Mouse (Mus musculus): ENCODE measurements around the gene Vars. TPM values are rescaled to one million over a fixed set of nuclear protein-coding genes. Genes with fewer than 3 reads are reported as not detected.

Vars gene
- 35.5 and 40.2 TPM in 2 replicates for polyA plus RNA-seq (2015; fragmentation: Nextera tagmentation; extraction: Ambion mirVana)

DNA sequence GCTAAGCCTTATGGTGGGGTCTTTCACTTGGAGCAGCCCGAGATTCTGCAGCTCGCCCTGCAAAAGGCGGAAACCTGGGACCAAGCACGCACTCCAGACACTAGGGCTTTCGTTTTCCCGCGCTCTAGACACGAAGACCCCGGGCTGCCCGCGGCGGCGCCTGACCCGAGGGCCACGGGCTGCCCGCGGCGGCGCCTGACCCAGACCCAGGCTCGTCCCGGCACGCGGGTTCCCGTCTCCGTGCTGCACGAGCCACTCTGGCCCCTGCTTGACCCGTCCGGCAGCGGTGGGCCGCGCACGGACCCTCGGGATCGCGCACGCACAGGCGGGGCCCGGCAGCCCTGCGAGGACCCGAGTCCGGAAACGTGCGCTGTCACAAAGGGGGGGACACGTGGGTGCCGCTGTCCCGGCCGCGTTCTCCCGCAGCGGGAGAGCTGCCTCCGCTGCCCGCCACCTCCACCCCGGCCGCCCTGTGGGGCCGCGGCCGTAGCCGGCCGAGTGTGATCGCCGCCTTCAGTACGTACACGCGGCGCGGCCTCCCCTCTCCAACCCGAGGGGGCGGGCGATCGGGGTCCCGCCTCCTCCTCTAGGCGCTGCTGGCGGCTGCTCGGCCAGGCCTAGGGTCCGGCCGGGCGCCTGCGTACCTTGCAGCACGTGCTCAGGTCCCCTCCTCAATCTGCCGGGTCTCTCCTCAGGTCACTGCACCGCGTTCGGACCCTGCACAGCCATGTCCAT is at the start of gene Vars:
Gene Vars (plus strand): TSS at position 271 of the 735 bp plus-strand sequence.
- peaks cover 9% of the 10 kb centered on the region for H3K4me1 ChIP-seq (replicated peaks; ENCODE audit: control insufficient read depth, insufficient read depth)
- TF ChIP-seq EP300 (optimal IDR thresholded peaks at IDR 0.05) (no peak), CTCF (IDR thresholded peaks at IDR 0.05; ENCODE audit: low read depth) (peak; percentile 21)
- H3K27ac ChIP-seq (replicated peaks), result peak within 1 kb of the TSS; percentile 98
- no peaks in the 10 kb centered on the region for H3K9me3 ChIP-seq (ENCODE audit: control insufficient read depth, low read length)
- peak within 1 kb of the TSS; percentile 87 for H3K9ac ChIP-seq (ENCODE audit: low read length)
- peak within 1 kb of the TSS; percentile 76 for H3K4me3 ChIP-seq (ENCODE audit: low read depth, low read length)
- peak within 1 kb of the TSS; percentile 99 for H3K4me2 ChIP-seq (replicated peaks; ENCODE audit: low read depth)
- ATAC-seq (ENCODE audit: low FRiP score, low TSS enrichment), result peak; percentile 86
- peak; percentile 90 for DNase-seq (ENCODE audit: low spot score)
- peaks cover 12% of the 10 kb centered on the region for H3K36me3 ChIP-seq (ENCODE audit: control insufficient read depth, insufficient read depth, low read length)
- H3K27me3 ChIP-seq (ENCODE audit: control insufficient read depth, insufficient read depth, low read length), result no peaks in the 10 kb centered on the region
- WGBS, result under 1% methylated on average over 68 of the region's 83 CpGs

DNA sequence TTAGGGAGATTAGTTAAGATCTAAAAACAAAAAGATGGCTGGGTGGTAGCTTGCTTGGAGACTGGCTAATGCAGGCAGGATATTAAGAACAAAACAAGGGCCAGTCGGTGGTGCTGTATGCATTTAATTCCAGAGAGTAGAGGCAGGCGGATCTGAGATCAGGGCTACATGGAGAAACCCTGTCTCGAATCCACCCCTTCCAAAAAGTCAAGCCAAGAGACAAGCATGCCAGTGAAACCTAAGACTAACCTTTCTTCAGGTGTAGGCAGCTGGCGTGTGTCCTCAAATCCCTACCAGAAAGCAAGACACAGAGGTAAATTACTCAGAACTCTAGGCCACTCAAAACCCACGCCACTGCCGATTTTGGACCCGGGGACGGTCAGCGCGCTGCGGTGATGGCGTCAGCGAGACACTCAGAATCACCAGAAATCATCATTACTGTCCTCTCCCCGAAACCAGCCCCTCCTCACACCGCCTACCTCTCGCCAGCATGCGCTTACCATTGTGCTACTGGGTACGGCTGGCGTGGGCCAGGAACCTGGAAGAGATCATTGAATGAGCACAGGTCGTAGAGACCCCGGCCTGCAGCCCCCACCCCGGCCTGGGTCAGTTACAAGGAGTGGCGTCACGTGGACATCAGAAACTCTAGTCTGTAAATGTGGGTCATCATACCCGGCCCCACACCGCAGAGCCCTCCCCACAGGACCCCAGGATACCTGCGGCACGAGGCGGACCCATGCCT is 49.0 kb upstream of the Vars start:
- Histone ChIP-seq H3K4me1 (replicated peaks; ENCODE audit: control insufficient read depth, insufficient read depth) (peaks cover 5% of the 10 kb centered on the region; the same call in 1 of the 2 replicates), H3K4me3 (ENCODE audit: low read depth, low read length) (peak overlapping the region; percentile 74), H3K9me3 (ENCODE audit: control insufficient read depth, low read length) (no peaks in the 10 kb centered on the region), H3K27ac (replicated peaks) (peak overlapping the region; percentile 80), H3K9ac (ENCODE audit: low read length) (peak overlapping the region; percentile 83), H3K36me3 (ENCODE audit: control insufficient read depth, insufficient read depth, low read length) (0 out of 2 replicates have a peak, but pooled peaks cover 7% of the 10 kb centered on the region), H3K4me2 (replicated peaks; ENCODE audit: low read depth) (peak overlapping the region; percentile 64), H3K27me3 (ENCODE audit: control insufficient read depth, insufficient read depth, low read length) (no peaks in the 10 kb centered on the region)
- TF ChIP-seq CTCF (IDR thresholded peaks at IDR 0.05; ENCODE audit: low read depth) (no peak), EP300 (optimal IDR thresholded peaks at IDR 0.05) (no peak)
- WGBS, result under 1% methylated on average over 29 of the region's 29 CpGs
- peak; percentile 40; the same call in 1 of the 2 replicates for ATAC-seq (ENCODE audit: low FRiP score, low TSS enrichment)
- DNase-seq (ENCODE audit: low spot score), result no peak

GRCm38 (mm10) chr17:34952378-34953040 is 48.3 kb upstream of the Vars start:
- peaks cover 5% of the 10 kb centered on the region; the same call in 1 of the 2 replicates for H3K4me1 ChIP-seq (replicated peaks; ENCODE audit: control insufficient read depth, insufficient read depth)
- H3K4me2 ChIP-seq (replicated peaks; ENCODE audit: low read depth), result peak overlapping the region; percentile 64
- under 1% methylated on average over 23 of the region's 23 CpGs for WGBS
- H3K9me3 ChIP-seq (ENCODE audit: control insufficient read depth, low read length), result no peaks in the 10 kb centered on the region
- H3K27me3 ChIP-seq (ENCODE audit: control insufficient read depth, insufficient read depth, low read length), result no peaks in the 10 kb centered on the region
- DNase-seq (ENCODE audit: low spot score) (peak; percentile 83), ATAC-seq (ENCODE audit: low FRiP score, low TSS enrichment) (peak; percentile 74)
- H3K36me3 ChIP-seq (ENCODE audit: control insufficient read depth, insufficient read depth, low read length), result 0 out of 2 replicates have a peak, but pooled peaks cover 7% of the 10 kb centered on the region
- peak; percentile 96 for TF ChIP-seq EP300 (optimal IDR thresholded peaks at IDR 0.05)
- TF ChIP-seq CTCF (IDR thresholded peaks at IDR 0.05; ENCODE audit: low read depth), result peak; percentile 80
- peak overlapping the region; percentile 74 for H3K4me3 ChIP-seq (ENCODE audit: low read depth, low read length)
- peak overlapping the region; percentile 80 for H3K27ac ChIP-seq (replicated peaks)
- peak overlapping the region; percentile 83 for H3K9ac ChIP-seq (ENCODE audit: low read length)

DNA sequence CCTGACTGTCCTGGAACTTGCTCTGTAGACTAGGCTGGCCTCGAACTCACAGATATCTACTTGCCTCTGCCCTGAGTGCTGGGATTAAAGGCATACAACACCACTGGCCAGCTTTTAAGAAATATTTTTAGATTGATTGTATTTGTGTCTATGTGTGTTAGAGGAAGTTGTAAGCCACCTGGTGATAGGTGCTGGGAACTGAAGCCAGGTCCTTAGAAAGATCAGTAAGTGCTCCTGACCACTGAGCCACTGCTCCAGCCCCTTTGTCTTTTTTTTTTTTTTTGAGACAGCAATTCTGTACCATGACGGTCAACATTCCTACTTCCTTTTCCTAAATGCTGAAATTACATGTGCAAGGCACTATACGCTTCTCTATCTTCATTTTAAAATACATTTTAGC is 47.5 kb upstream of the Vars start:
- ATAC-seq (ENCODE audit: low FRiP score, low TSS enrichment) (no peak), DNase-seq (ENCODE audit: low spot score) (no peak)
- no peaks in the 10 kb centered on the region for H3K9me3 ChIP-seq (ENCODE audit: control insufficient read depth, low read length)
- TF ChIP-seq CTCF (IDR thresholded peaks at IDR 0.05; ENCODE audit: low read depth) (no peak), EP300 (optimal IDR thresholded peaks at IDR 0.05) (no peak)
- no peak overlapping the region for H3K9ac ChIP-seq (ENCODE audit: low read length)
- H3K4me1 ChIP-seq (replicated peaks; ENCODE audit: control insufficient read depth, insufficient read depth), result peaks cover 5% of the 10 kb centered on the region; the same call in 1 of the 2 replicates
- no peak overlapping the region for H3K27ac ChIP-seq (replicated peaks)
- H3K4me3 ChIP-seq (ENCODE audit: low read depth, low read length), result no peak overlapping the region
- H3K36me3 ChIP-seq (ENCODE audit: control insufficient read depth, insufficient read depth, low read length), result 0 out of 2 replicates have a peak, but pooled peaks cover 7% of the 10 kb centered on the region
- WGBS, result 88% methylated on average over 3 of the region's 3 CpGs
- H3K4me2 ChIP-seq (replicated peaks; ENCODE audit: low read depth), result no peak overlapping the region
- no peaks in the 10 kb centered on the region for H3K27me3 ChIP-seq (ENCODE audit: control insufficient read depth, insufficient read depth, low read length)

DNA sequence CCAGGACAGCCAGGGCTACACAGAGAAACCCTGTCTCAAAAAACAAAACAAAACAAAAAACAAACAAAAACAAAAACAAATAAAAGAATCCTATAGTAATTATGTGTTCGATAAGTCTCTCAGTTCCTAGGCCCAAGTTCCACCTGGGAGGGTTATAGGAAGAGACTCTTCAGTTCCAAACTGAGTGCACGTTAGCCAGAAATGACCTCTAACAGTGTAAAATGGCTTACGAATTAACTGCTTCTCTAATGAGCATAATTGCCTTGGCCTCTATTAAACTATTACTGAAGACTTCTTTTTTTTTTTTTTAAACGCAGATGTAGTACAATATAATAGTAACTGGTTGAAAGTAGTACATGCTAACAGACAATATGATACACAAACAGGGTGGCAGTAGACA is 46.9 kb upstream of the Vars start:
- DNase-seq (ENCODE audit: low spot score) (no peak), ATAC-seq (ENCODE audit: low FRiP score, low TSS enrichment) (no peak)
- no peak overlapping the region for H3K4me2 ChIP-seq (replicated peaks; ENCODE audit: low read depth)

More for the DNA sequence above, 46.9 kb upstream of the Vars start:
- Histone ChIP-seq H3K4me3 (ENCODE audit: low read depth, low read length) (no peak overlapping the region), H3K4me1 (replicated peaks; ENCODE audit: control insufficient read depth, insufficient read depth) (peaks cover 5% of the 10 kb centered on the region; the same call in 1 of the 2 replicates), H3K9me3 (ENCODE audit: control insufficient read depth, low read length) (no peaks in the 10 kb centered on the region), H3K27me3 (ENCODE audit: control insufficient read depth, insufficient read depth, low read length) (no peaks in the 10 kb centered on the region), H3K9ac (ENCODE audit: low read length) (no peak overlapping the region), H3K27ac (replicated peaks) (no peak overlapping the region), H3K36me3 (ENCODE audit: control insufficient read depth, insufficient read depth, low read length) (0 out of 2 replicates have a peak, but pooled peaks cover 7% of the 10 kb centered on the region)
- no peak for TF ChIP-seq CTCF (IDR thresholded peaks at IDR 0.05; ENCODE audit: low read depth)
- no peak for TF ChIP-seq EP300 (optimal IDR thresholded peaks at IDR 0.05)
- WGBS, result 90% methylated on average over 4 of the region's 4 CpGs
